Mouse (Mus musculus): ENCODE results near the gene Oasl2. TPM values are rescaled to one million over a fixed set of nuclear protein-coding genes. Genes with fewer than 3 reads are reported as not detected.
"Not testable (repeated sequence)": the region's sequence is repeated elsewhere in the genome, so short reads cannot be mapped to it uniquely, and the experiment has no call there.

Gene Oasl2
- polyA plus RNA-seq (2012; rRNA removed) = 5.3 and 6.9 TPM in 2 replicates

GRCm38 (mm10) chr5:114896688-114897373, at the start of gene Oasl2:
Oasl2 (plus strand) TSS chr5:114896936.
- Histone ChIP-seq H3K27me3 (ENCODE audit: control insufficient read depth, insufficient read depth, low read length) (no peaks in the 10 kb centered on the region), H3K27ac (ENCODE audit: insufficient read depth, low read length) (peak within 1 kb of the TSS; percentile 64; the same call in 1 of the 2 replicates), H3K4me1 (ENCODE audit: control insufficient read depth, insufficient read depth, low read length) (no peaks in the 10 kb centered on the region), H3K4me3 (replicated peaks; ENCODE audit: insufficient read depth, low read depth, low read length) (no peak within 1 kb of the TSS)
- no peak for DNase-seq
- TF ChIP-seq POLR2A (IDR thresholded peaks at IDR 0.05; ENCODE audit: borderline replicate concordance, insufficient read depth, low read length) (no peak), CTCF (IDR thresholded peaks at IDR 0.05; ENCODE audit: borderline replicate concordance, insufficient read depth, low read depth, low read length) (no peak)
- 66% methylated on average over 13 of the region's 13 CpGs for WGBS

- 80% methylated on average over 20 of the region's 20 CpGs for WGBS
- Histone ChIP-seq H3K4me3 (replicated peaks; ENCODE audit: insufficient read depth, low read depth, low read length) (no peak overlapping the region), H3K27ac (ENCODE audit: insufficient read depth, low read length) (no peak overlapping the region), H3K27me3 (ENCODE audit: control insufficient read depth, insufficient read depth, low read length) (no peaks in the 10 kb centered on the region), H3K4me1 (ENCODE audit: control insufficient read depth, insufficient read depth, low read length) (no peaks in the 10 kb centered on the region)
- DNase-seq = no peak
- TF ChIP-seq CTCF (IDR thresholded peaks at IDR 0.05; ENCODE audit: borderline replicate concordance, insufficient read depth, low read depth, low read length) (no peak), POLR2A (IDR thresholded peaks at IDR 0.05; ENCODE audit: borderline replicate concordance, insufficient read depth, low read length) (no peak)
Measured at GRCm38 (mm10) chr5:114851565-114852236, 45.0 kb upstream of the Oasl2 start.

GRCm38 (mm10) chr5:114853364-114853763, 43.4 kb upstream of the Oasl2 start, which contains the start of gene 4930519G04Rik:
4930519G04Rik (plus strand) TSS chr5:114853664.
- DNase-seq; H3K4me1 ChIP-seq (ENCODE audit: control insufficient read depth, insufficient read depth, low read length); H3K27ac ChIP-seq (ENCODE audit: insufficient read depth, low read length); H3K4me3 ChIP-seq (replicated peaks; ENCODE audit: insufficient read depth, low read depth, low read length); H3K27me3 ChIP-seq (ENCODE audit: control insufficient read depth, insufficient read depth, low read length): not testable (repeated sequence)
- 76% methylated on average over 3 of the region's 5 CpGs for WGBS

DNA sequence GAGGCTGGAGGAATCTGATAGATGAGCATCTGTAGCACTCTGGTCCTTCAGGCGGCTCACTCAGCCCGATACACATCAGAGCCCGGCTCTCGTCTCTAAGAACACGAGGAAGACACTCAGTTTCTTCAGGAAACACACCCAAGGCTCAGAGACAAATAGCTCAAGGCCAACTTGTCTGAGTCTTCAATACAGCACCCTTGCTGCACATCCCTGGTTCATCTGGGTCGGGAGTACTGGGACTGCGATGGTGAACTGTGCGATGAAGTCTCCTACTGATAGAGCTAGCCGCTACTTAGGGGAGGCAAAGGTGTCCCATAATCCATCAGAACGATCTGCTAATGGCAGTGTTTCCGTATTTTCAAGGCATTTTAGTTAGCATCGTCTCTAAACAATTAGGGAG, 38.2 kb upstream of the Oasl2 start, which contains the start of gene Gm9936:
Gm9936 (minus strand) TSS at position 101 of the 400 bp plus-strand sequence.
- WGBS = 90% methylated on average over 12 of the region's 12 CpGs
- TF ChIP-seq CTCF (IDR thresholded peaks at IDR 0.05; ENCODE audit: borderline replicate concordance, insufficient read depth, low read depth, low read length) (no peak), POLR2A (IDR thresholded peaks at IDR 0.05; ENCODE audit: borderline replicate concordance, insufficient read depth, low read length) (no peak)
- no peak for DNase-seq
- Histone ChIP-seq H3K27me3 (ENCODE audit: control insufficient read depth, insufficient read depth, low read length) (no peaks in the 10 kb centered on the region), H3K4me1 (ENCODE audit: control insufficient read depth, insufficient read depth, low read length) (peaks cover 5% of the 10 kb centered on the region; the same call in 1 of the 2 replicates), H3K27ac (ENCODE audit: insufficient read depth, low read length) (no peak within 1 kb of the TSS), H3K4me3 (replicated peaks; ENCODE audit: insufficient read depth, low read depth, low read length) (peak within 1 kb of the TSS; percentile 57)

DNA sequence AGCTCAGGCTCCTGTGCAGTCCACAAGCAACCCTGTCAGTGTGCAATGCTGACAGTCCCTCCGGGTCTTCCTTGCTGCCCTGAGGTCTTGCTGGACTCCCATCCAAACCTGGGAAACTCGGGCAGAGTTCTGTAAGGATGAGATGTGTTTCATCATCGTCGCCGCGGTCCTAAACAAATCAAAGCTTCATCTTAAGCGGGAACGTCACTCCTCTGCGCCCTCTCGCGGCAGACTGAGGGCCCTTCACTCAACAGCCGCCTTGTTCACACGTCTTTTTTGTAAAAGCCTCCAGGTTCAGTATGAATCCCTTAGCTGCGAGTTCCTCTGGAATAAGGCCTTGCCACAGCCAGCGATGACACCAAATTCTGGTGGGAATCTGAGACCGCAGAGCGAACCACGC, 37.5 kb upstream of the Oasl2 start:
- H3K27me3 ChIP-seq (ENCODE audit: control insufficient read depth, insufficient read depth, low read length) = no peaks in the 10 kb centered on the region
- H3K4me1 ChIP-seq (ENCODE audit: control insufficient read depth, insufficient read depth, low read length) = peaks cover 5% of the 10 kb centered on the region; the same call in 1 of the 2 replicates
- H3K4me3 ChIP-seq (replicated peaks; ENCODE audit: insufficient read depth, low read depth, low read length) = peak overlapping the region; percentile 57
- peak; percentile 75 to 84 for DNase-seq
- WGBS = 4% methylated on average over 18 of the region's 18 CpGs
- H3K27ac ChIP-seq (ENCODE audit: insufficient read depth, low read length) = no peak overlapping the region
- no peak for TF ChIP-seq POLR2A (IDR thresholded peaks at IDR 0.05; ENCODE audit: borderline replicate concordance, insufficient read depth, low read length)
- TF ChIP-seq CTCF (IDR thresholded peaks at IDR 0.05; ENCODE audit: borderline replicate concordance, insufficient read depth, low read depth, low read length) = peak; percentile 87

- no peak overlapping the region for H3K27ac ChIP-seq (ENCODE audit: insufficient read depth, low read length)
- H3K4me3 ChIP-seq (replicated peaks; ENCODE audit: insufficient read depth, low read depth, low read length) = no peak overlapping the region
- no peak for DNase-seq
- TF ChIP-seq CTCF (IDR thresholded peaks at IDR 0.05; ENCODE audit: borderline replicate concordance, insufficient read depth, low read depth, low read length) (no peak), POLR2A (IDR thresholded peaks at IDR 0.05; ENCODE audit: borderline replicate concordance, insufficient read depth, low read length) (no peak)
- no peaks in the 10 kb centered on the region for H3K27me3 ChIP-seq (ENCODE audit: control insufficient read depth, insufficient read depth, low read length)
- WGBS = 50% methylated on average over 6 of the region's 6 CpGs
- H3K4me1 ChIP-seq (ENCODE audit: control insufficient read depth, insufficient read depth, low read length) = peaks cover 5% of the 10 kb centered on the region; the same call in 1 of the 2 replicates
Measured at GRCm38 (mm10) chr5:114861730-114862129, 35.0 kb upstream of the Oasl2 start.

DNA sequence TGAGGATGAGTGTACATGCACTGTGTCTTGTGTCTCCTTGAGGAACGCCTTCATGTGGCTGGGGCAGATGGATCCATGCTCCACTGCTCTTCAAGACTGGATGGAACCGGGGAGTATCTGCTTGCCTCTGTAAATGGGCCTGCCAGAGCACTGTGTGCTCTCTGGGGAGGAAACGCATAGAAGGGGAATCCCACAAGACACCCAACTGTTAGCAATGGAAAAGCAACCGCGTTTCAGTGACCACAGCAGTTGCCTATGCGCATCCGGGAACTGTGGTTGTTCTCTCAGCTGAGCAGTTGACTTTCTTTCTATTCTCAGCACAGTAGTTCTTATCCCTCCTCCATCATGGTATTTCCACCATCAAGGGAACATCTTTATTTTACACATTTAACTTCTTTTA, 31.9 kb upstream of the Oasl2 start:
- H3K27ac ChIP-seq (ENCODE audit: insufficient read depth, low read length) = no peak overlapping the region
- no peak for DNase-seq
- H3K4me1 ChIP-seq (ENCODE audit: control insufficient read depth, insufficient read depth, low read length) = no peaks in the 10 kb centered on the region
- WGBS = 73% methylated on average over 7 of the region's 7 CpGs
- no peak for TF ChIP-seq POLR2A (IDR thresholded peaks at IDR 0.05; ENCODE audit: borderline replicate concordance, insufficient read depth, low read length)
- H3K4me3 ChIP-seq (replicated peaks; ENCODE audit: insufficient read depth, low read depth, low read length) = no peak overlapping the region
- H3K27me3 ChIP-seq (ENCODE audit: control insufficient read depth, insufficient read depth, low read length) = no peaks in the 10 kb centered on the region

DNA sequence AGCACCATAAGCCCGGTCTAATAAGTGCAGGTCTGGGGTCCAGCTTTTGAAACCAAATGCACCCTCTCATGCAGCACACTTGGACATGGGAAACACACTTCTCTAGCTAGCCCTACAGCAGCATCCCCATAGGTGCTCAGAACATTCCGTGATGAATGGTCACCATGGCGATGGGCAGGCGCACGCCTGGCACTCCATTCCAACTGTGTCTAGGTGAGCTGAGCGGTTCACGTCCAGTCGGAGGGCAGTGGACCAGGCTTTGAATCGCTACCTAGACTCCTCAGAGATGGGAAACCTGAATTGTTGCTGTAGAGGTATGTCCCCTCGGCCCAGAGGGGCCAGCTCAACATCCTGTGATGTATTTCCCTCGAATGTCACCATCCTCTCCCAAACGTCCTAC, 31.5 kb upstream of the Oasl2 start:
- no peak for DNase-seq
- H3K4me3 ChIP-seq (replicated peaks; ENCODE audit: insufficient read depth, low read depth, low read length) = no peak overlapping the region
- no peaks in the 10 kb centered on the region for H3K4me1 ChIP-seq (ENCODE audit: control insufficient read depth, insufficient read depth, low read length)
- no peak for TF ChIP-seq CTCF (IDR thresholded peaks at IDR 0.05; ENCODE audit: borderline replicate concordance, insufficient read depth, low read depth, low read length)
- TF ChIP-seq POLR2A (IDR thresholded peaks at IDR 0.05; ENCODE audit: borderline replicate concordance, insufficient read depth, low read length) = no peak
- no peak overlapping the region for H3K27ac ChIP-seq (ENCODE audit: insufficient read depth, low read length)
- H3K27me3 ChIP-seq (ENCODE audit: control insufficient read depth, insufficient read depth, low read length) = no peaks in the 10 kb centered on the region
- 75% methylated on average over 12 of the region's 12 CpGs for WGBS
